Mouse (Mus musculus) kidney, postnatal 14 days (tissue): ENCODE results near the gene Apoa1.

Experiments used
- DNase-seq: peaks from one replicate; pipeline ENCODE4 v3.0.0; 2022; ENCODE audit warnings: mixed read lengths

The Apoa1 gene

GRCm38 (mm10) chr9:46228491-46228890 is at the start of gene Apoa1:
TSS of gene Apoa1 (plus strand) at chr9:46228580.
- DNase-seq: no peak

GRCm38 (mm10) chr9:46178595-46178994 is 49.8 kb upstream of the Apoa1 start:
- DNase-seq: no peak

- no peak for DNase-seq
These were observed 47.1 kb upstream of the Apoa1 start for GRCm38 (mm10) chr9:46181297-46181696.

- peak; percentile 46 for DNase-seq
These were observed 43.8 kb upstream of the Apoa1 start for GRCm38 (mm10) chr9:46184542-46184941.

- peak; percentile 56 for DNase-seq
These were observed 43.2 kb upstream of the Apoa1 start for GRCm38 (mm10) chr9:46185191-46185590.

GRCm38 (mm10) chr9:46186387-46186786 is 42.0 kb upstream of the Apoa1 start:
- no peak for DNase-seq

GRCm38 (mm10) chr9:46188370-46188769 is 40.0 kb upstream of the Apoa1 start:
- DNase-seq: no peak

- DNase-seq: no peak
These were observed 39.4 kb upstream of the Apoa1 start for GRCm38 (mm10) chr9:46188956-46189355.

- DNase-seq: no peak
These were observed 39.0 kb upstream of the Apoa1 start for GRCm38 (mm10) chr9:46189381-46189780.

GRCm38 (mm10) chr9:46191234-46191633 is 37.1 kb upstream of the Apoa1 start:
- DNase-seq: no peak

- peak; percentile 60 for DNase-seq
These were observed 36.7 kb upstream of the Apoa1 start for GRCm38 (mm10) chr9:46191644-46192043.

GRCm38 (mm10) chr9:46192642-46193041 is 35.7 kb upstream of the Apoa1 start:
- no peak for DNase-seq

- no peak for DNase-seq
These were observed 33.6 kb upstream of the Apoa1 start for GRCm38 (mm10) chr9:46194809-46195208.

GRCm38 (mm10) chr9:46196699-46197169 is 31.6 kb upstream of the Apoa1 start:
- DNase-seq: peak; percentile 31

GRCm38 (mm10) chr9:46198461-46198860 is 29.9 kb upstream of the Apoa1 start:
- no peak for DNase-seq

- no peak for DNase-seq
These were observed 29.4 kb upstream of the Apoa1 start for GRCm38 (mm10) chr9:46198936-46199335.

GRCm38 (mm10) chr9:46199609-46200008 is 28.8 kb upstream of the Apoa1 start:
- no peak for DNase-seq

- peak; percentile 78 for DNase-seq
These were observed 21.4 kb upstream of the Apoa1 start for GRCm38 (mm10) chr9:46206834-46207500.

- DNase-seq: no peak
These were observed 20.9 kb upstream of the Apoa1 start for GRCm38 (mm10) chr9:46207501-46207869.

- DNase-seq: no peak
These were observed 19.9 kb upstream of the Apoa1 start for GRCm38 (mm10) chr9:46208401-46208974.

GRCm38 (mm10) chr9:46210473-46210872 is 17.9 kb upstream of the Apoa1 start:
- no peak for DNase-seq

- DNase-seq: no peak
These were observed 14.1 kb upstream of the Apoa1 start for GRCm38 (mm10) chr9:46214276-46214675.

GRCm38 (mm10) chr9:46214946-46215337 is 13.4 kb upstream of the Apoa1 start:
- DNase-seq: no peak
